Mouse (Mus musculus): ENCODE data around the gene Hpse2. TPM values are rescaled to one million over a fixed set of nuclear protein-coding genes. Genes with fewer than 3 reads are reported as not detected.

Gene Hpse2
- polyA plus RNA-seq (2012; fragmentation: generic; extraction: Trizol), result not detected

GRCm38 (mm10) chr19:43388017-43388904 is at the start of gene Hpse2:
Hpse2 (minus strand) TSS chr19:43388355.
- Histone ChIP-seq H3K36me3 (ENCODE audit: control insufficient read depth, insufficient read depth) (no peaks in the 10 kb centered on the region), H3ac (ENCODE audit: control insufficient read depth, insufficient read length) (no peak within 1 kb of the TSS), H3K79me2 (ENCODE audit: control insufficient read depth, insufficient read depth) (no peaks in the 10 kb centered on the region), H3K4me2 (ENCODE audit: low read depth) (no peak within 1 kb of the TSS), H3K4me3 (no peak within 1 kb of the TSS), H3K27me3 (ENCODE audit: control insufficient read depth, insufficient read depth, insufficient read length) (peaks cover 35% of the 10 kb centered on the region)
- no peak for TF ChIP-seq REST (IDR thresholded peaks at IDR 0.05; ENCODE audit: insufficient read depth, insufficient read length)
- no peak for TF ChIP-seq TCF3 (IDR thresholded peaks at IDR 0.05; ENCODE audit: insufficient read length, low read depth)
- TF ChIP-seq CEBPB (IDR thresholded peaks at IDR 0.05; ENCODE audit: insufficient read depth, poor library complexity, severe bottlenecking), result no peak
- TF ChIP-seq USF1 (IDR thresholded peaks at IDR 0.05; ENCODE audit: low read depth), result no peak
- TF ChIP-seq SRF (IDR thresholded peaks at IDR 0.05; ENCODE audit: control insufficient read depth, insufficient read length, low read depth), result no peak
- no peak for TF ChIP-seq POLR2A (IDR thresholded peaks at IDR 0.05; ENCODE audit: insufficient read length, low read depth)
- TF ChIP-seq MAX (IDR thresholded peaks at IDR 0.05; ENCODE audit: low read depth), result no peak
- TF ChIP-seq E2F4 (IDR thresholded peaks at IDR 0.05; ENCODE audit: insufficient read depth), result no peak
- TF ChIP-seq MYOD1 (IDR thresholded peaks at IDR 0.05; ENCODE audit: control insufficient read depth in 1 of 3, insufficient read length in 2 of 3, low read depth in 2 of 3), result no peak
- TF ChIP-seq TCF12 (IDR thresholded peaks at IDR 0.05; ENCODE audit: insufficient read depth, poor library complexity, severe bottlenecking), result no peak
- no peak for TF ChIP-seq POLR2AphosphoS2 (IDR thresholded peaks at IDR 0.05; ENCODE audit: insufficient read length, low read depth)
- no peak for TF ChIP-seq MYOG (IDR thresholded peaks at IDR 0.05; ENCODE audit: control insufficient read depth in 1 of 3, insufficient read depth in 1 of 3, insufficient read length in 2 of 3, low read depth in 2 of 3)

- no peak for TF ChIP-seq SRF (IDR thresholded peaks at IDR 0.05; ENCODE audit: control insufficient read depth, insufficient read length, low read depth)
- TF ChIP-seq POLR2AphosphoS2 (IDR thresholded peaks at IDR 0.05; ENCODE audit: insufficient read length, low read depth), result no peak
- no peak for TF ChIP-seq MYOG (IDR thresholded peaks at IDR 0.05; ENCODE audit: control insufficient read depth in 1 of 3, insufficient read depth in 1 of 3, insufficient read length in 2 of 3, low read depth in 2 of 3)
- no peak for TF ChIP-seq TCF3 (IDR thresholded peaks at IDR 0.05; ENCODE audit: insufficient read length, low read depth)
- TF ChIP-seq USF1 (IDR thresholded peaks at IDR 0.05; ENCODE audit: low read depth), result no peak
- TF ChIP-seq MYOD1 (IDR thresholded peaks at IDR 0.05; ENCODE audit: control insufficient read depth in 1 of 3, insufficient read length in 2 of 3, low read depth in 2 of 3), result no peak
- TF ChIP-seq REST (IDR thresholded peaks at IDR 0.05; ENCODE audit: insufficient read depth, insufficient read length), result no peak
- TF ChIP-seq MAX (IDR thresholded peaks at IDR 0.05; ENCODE audit: low read depth), result no peak
- TF ChIP-seq TCF12 (IDR thresholded peaks at IDR 0.05; ENCODE audit: insufficient read depth, poor library complexity, severe bottlenecking), result no peak
- TF ChIP-seq CEBPB (IDR thresholded peaks at IDR 0.05; ENCODE audit: insufficient read depth, poor library complexity, severe bottlenecking), result no peak
- TF ChIP-seq E2F4 (IDR thresholded peaks at IDR 0.05; ENCODE audit: insufficient read depth), result no peak
- no peak for TF ChIP-seq POLR2A (IDR thresholded peaks at IDR 0.05; ENCODE audit: insufficient read length, low read depth)
- Histone ChIP-seq H3K4me2 (ENCODE audit: low read depth) (no peak overlapping the region), H3K4me3 (no peak overlapping the region), H3ac (ENCODE audit: control insufficient read depth, insufficient read length) (no peak overlapping the region), H3K79me2 (ENCODE audit: control insufficient read depth, insufficient read depth) (no peaks in the 10 kb centered on the region), H3K27me3 (ENCODE audit: control insufficient read depth, insufficient read depth, insufficient read length) (peaks cover 7% of the 10 kb centered on the region), H3K36me3 (ENCODE audit: control insufficient read depth, insufficient read depth) (no peaks in the 10 kb centered on the region)
Measured at GRCm38 (mm10) chr19:43427446-43428224, 39.5 kb upstream of the Hpse2 start.

- H3ac ChIP-seq (ENCODE audit: control insufficient read depth, insufficient read length), result no peak overlapping the region
- H3K36me3 ChIP-seq (ENCODE audit: control insufficient read depth, insufficient read depth), result no peaks in the 10 kb centered on the region
- no peaks in the 10 kb centered on the region for H3K79me2 ChIP-seq (ENCODE audit: control insufficient read depth, insufficient read depth)
- no peak overlapping the region for H3K4me2 ChIP-seq (ENCODE audit: low read depth)
- H3K4me3 ChIP-seq, result no peak overlapping the region
- TF ChIP-seq CEBPB (IDR thresholded peaks at IDR 0.05; ENCODE audit: insufficient read depth, poor library complexity, severe bottlenecking) (no peak), POLR2AphosphoS2 (IDR thresholded peaks at IDR 0.05; ENCODE audit: insufficient read length, low read depth) (no peak), USF1 (IDR thresholded peaks at IDR 0.05; ENCODE audit: low read depth) (no peak), TCF12 (IDR thresholded peaks at IDR 0.05; ENCODE audit: insufficient read depth, poor library complexity, severe bottlenecking) (no peak), POLR2A (IDR thresholded peaks at IDR 0.05; ENCODE audit: insufficient read length, low read depth) (no peak), REST (IDR thresholded peaks at IDR 0.05; ENCODE audit: insufficient read depth, insufficient read length) (no peak), MYOG (IDR thresholded peaks at IDR 0.05; ENCODE audit: control insufficient read depth in 1 of 3, insufficient read depth in 1 of 3, insufficient read length in 2 of 3, low read depth in 2 of 3) (no peak), MAX (IDR thresholded peaks at IDR 0.05; ENCODE audit: low read depth) (no peak), E2F4 (IDR thresholded peaks at IDR 0.05; ENCODE audit: insufficient read depth) (no peak), SRF (IDR thresholded peaks at IDR 0.05; ENCODE audit: control insufficient read depth, insufficient read length, low read depth) (no peak), TCF3 (IDR thresholded peaks at IDR 0.05; ENCODE audit: insufficient read length, low read depth) (no peak)
- peaks cover 7% of the 10 kb centered on the region for H3K27me3 ChIP-seq (ENCODE audit: control insufficient read depth, insufficient read depth, insufficient read length)
Measured at GRCm38 (mm10) chr19:43424082-43424481, 35.9 kb upstream of the Hpse2 start.

- no peaks in the 10 kb centered on the region for H3K79me2 ChIP-seq (ENCODE audit: control insufficient read depth, insufficient read depth)
- no peak for TF ChIP-seq POLR2A (IDR thresholded peaks at IDR 0.05; ENCODE audit: insufficient read length, low read depth)
- no peak for TF ChIP-seq POLR2AphosphoS2 (IDR thresholded peaks at IDR 0.05; ENCODE audit: insufficient read length, low read depth)
- no peak overlapping the region for H3K4me3 ChIP-seq
- H3K36me3 ChIP-seq (ENCODE audit: control insufficient read depth, insufficient read depth), result no peaks in the 10 kb centered on the region
- H3K27me3 ChIP-seq (ENCODE audit: control insufficient read depth, insufficient read depth, insufficient read length), result no peaks in the 10 kb centered on the region
- no peak overlapping the region for H3K4me2 ChIP-seq (ENCODE audit: low read depth)
- H3ac ChIP-seq (ENCODE audit: control insufficient read depth, insufficient read length), result no peak overlapping the region
Measured at GRCm38 (mm10) chr19:43420506-43420905, 32.4 kb upstream of the Hpse2 start.
